Mouse (Mus musculus): ENCODE data around the gene Olfr355. TPM values are rescaled to one million over a fixed set of nuclear protein-coding genes. Genes with fewer than 3 reads are reported as not detected.

Olfr355 gene
- polyA plus RNA-seq (2014; fragmentation: Illumina TruSeq; extraction: RNeasy Lipid Tissue Mini Kit (QIAGEN cat#74804); ENCODE audit: low read depth, low replicate concordance) = not detected

DNA sequence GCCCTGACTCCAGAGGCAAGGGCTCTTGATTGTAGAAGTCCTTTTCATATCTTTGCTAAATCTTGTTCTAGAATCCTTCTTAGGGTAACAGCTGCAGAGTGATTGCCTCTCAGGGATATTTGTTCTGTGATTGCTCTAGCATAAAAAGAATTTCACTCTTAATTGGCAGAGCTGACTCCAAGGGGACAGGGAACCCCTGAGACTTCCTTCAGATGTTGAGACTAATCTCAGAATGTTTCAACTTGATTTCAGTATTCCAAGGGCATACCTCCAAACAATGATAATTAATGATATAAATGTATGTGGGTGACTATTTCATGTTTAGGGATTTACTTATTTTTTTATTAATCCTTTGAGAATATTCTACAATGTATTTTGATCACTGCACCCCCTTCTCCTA, at the start of gene Olfr355:
Gene Olfr355 (minus strand): TSS at position 101 of the 400 bp plus-strand sequence.

DNA sequence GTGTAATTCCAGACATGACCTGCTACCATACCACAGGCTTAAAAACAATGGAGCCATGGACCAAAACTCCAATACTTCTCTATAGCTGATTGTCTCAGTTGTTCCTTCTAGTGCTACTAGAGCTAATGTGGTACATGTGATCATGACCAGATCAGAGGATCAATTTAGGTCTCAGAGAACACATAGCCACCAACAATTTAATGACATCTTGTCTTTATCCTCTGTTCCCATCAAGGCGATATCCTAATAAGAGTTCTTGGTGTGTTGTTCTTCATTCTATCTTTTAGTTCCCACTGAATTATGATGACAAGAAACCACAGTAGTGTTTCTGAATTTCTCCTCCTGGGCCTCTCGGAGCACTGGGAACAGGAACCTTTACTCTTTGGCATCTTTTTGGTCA, 8.1 kb upstream of the Olfr355 start, which contains the start of gene Olfr356:
Gene Olfr356 (plus strand): TSS at position 301 of the 400 bp plus-strand sequence.

DNA sequence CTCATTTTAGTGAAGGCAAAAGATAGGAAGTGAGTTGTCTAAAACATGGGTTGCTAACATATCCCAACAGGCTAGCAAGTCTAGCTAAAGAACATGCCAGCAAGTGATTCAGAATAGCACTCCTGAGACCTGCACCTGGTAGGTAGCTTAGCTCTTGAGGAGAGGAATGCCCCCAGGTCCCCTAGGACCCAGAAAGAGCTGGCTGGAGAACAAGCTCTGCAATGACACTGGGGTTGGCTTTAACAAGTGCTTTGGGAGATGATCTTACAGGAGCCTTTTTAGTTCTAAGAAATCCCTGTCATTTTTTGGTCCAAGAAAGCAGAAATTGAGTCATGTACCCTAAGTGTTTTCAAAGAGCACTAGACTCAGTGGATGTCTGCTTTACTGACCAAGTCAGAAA, 23.3 kb downstream of the Olfr355 start, which contains the start of gene Olfr354:
Gene Olfr354 (plus strand): TSS at position 301 of the 400 bp plus-strand sequence.

DNA sequence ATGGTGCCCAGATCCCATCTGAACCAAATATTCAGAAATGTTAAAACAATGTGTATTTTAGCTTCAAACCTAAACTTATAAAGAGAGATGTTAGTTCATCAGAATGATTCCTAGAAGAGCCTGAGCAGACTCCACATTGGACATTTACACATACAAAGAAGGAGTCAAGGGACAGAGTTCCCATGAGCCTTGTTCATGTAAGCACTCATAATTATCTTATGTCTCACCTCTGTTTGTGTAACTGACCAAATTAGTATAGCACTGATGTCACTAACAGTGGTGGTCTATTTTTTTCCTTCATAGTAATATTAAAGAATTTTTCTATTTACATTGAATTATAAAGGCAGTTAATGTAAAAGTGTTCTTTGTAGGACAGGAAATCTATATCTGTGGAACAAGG, 35.9 kb downstream of the Olfr355 start, which contains the start of gene Olfr353:
Gene Olfr353 (minus strand): TSS at position 101 of the 400 bp plus-strand sequence.

Other genes starting within 250 kb of the Olfr355 start
- gene Olfr346, start 243.1 kb downstream of the Olfr355 start, polyA plus RNA-seq (2014; fragmentation: Illumina TruSeq; extraction: RNeasy Lipid Tissue Mini Kit (QIAGEN cat#74804); ENCODE audit: low read depth, low replicate concordance) = not detected
- not detected for gene Olfr347, start 197.0 kb downstream of the Olfr355 start, polyA plus RNA-seq (2014; fragmentation: Illumina TruSeq; extraction: RNeasy Lipid Tissue Mini Kit (QIAGEN cat#74804); ENCODE audit: low read depth, low replicate concordance)
- gene Olfr348, start 144.6 kb downstream of the Olfr355 start, polyA plus RNA-seq (2014; fragmentation: Illumina TruSeq; extraction: RNeasy Lipid Tissue Mini Kit (QIAGEN cat#74804); ENCODE audit: low read depth, low replicate concordance) = not detected
- gene Olfr50, start 138.4 kb downstream of the Olfr355 start, polyA plus RNA-seq (2014; fragmentation: Illumina TruSeq; extraction: RNeasy Lipid Tissue Mini Kit (QIAGEN cat#74804); ENCODE audit: low read depth, low replicate concordance) = not detected
- not detected for gene Olfr3, start 111.9 kb downstream of the Olfr355 start, polyA plus RNA-seq (2014; fragmentation: Illumina TruSeq; extraction: RNeasy Lipid Tissue Mini Kit (QIAGEN cat#74804); ENCODE audit: low read depth, low replicate concordance)
- gene Olfr350, start 82.6 kb downstream of the Olfr355 start, polyA plus RNA-seq (2014; fragmentation: Illumina TruSeq; extraction: RNeasy Lipid Tissue Mini Kit (QIAGEN cat#74804); ENCODE audit: low read depth, low replicate concordance) = not detected
- not detected for gene Olfr351, start 66.2 kb downstream of the Olfr355 start, polyA plus RNA-seq (2014; fragmentation: Illumina TruSeq; extraction: RNeasy Lipid Tissue Mini Kit (QIAGEN cat#74804); ENCODE audit: low read depth, low replicate concordance)
- gene Olfr352, start 60.4 kb downstream of the Olfr355 start, polyA plus RNA-seq (2014; fragmentation: Illumina TruSeq; extraction: RNeasy Lipid Tissue Mini Kit (QIAGEN cat#74804); ENCODE audit: low read depth, low replicate concordance) = not detected
- not detected for gene Olfr353, start 36.0 kb downstream of the Olfr355 start, polyA plus RNA-seq (2014; fragmentation: Illumina TruSeq; extraction: RNeasy Lipid Tissue Mini Kit (QIAGEN cat#74804); ENCODE audit: low read depth, low replicate concordance)
- gene Olfr354, start 23.2 kb downstream of the Olfr355 start, polyA plus RNA-seq (2014; fragmentation: Illumina TruSeq; extraction: RNeasy Lipid Tissue Mini Kit (QIAGEN cat#74804); ENCODE audit: low read depth, low replicate concordance) = not detected
- gene Olfr356, start 8.2 kb upstream of the Olfr355 start, polyA plus RNA-seq (2014; fragmentation: Illumina TruSeq; extraction: RNeasy Lipid Tissue Mini Kit (QIAGEN cat#74804); ENCODE audit: low read depth, low replicate concordance) = not detected
- gene Olfr357, start 64.9 kb upstream of the Olfr355 start, polyA plus RNA-seq (2014; fragmentation: Illumina TruSeq; extraction: RNeasy Lipid Tissue Mini Kit (QIAGEN cat#74804); ENCODE audit: low read depth, low replicate concordance) = not detected
- gene Olfr358, start 80.4 kb upstream of the Olfr355 start, polyA plus RNA-seq (2014; fragmentation: Illumina TruSeq; extraction: RNeasy Lipid Tissue Mini Kit (QIAGEN cat#74804); ENCODE audit: low read depth, low replicate concordance) = not detected
- not detected for gene Olfr360, start 136.8 kb upstream of the Olfr355 start, polyA plus RNA-seq (2014; fragmentation: Illumina TruSeq; extraction: RNeasy Lipid Tissue Mini Kit (QIAGEN cat#74804); ENCODE audit: low read depth, low replicate concordance)
- gene Olfr361, start 160.4 kb upstream of the Olfr355 start, polyA plus RNA-seq (2014; fragmentation: Illumina TruSeq; extraction: RNeasy Lipid Tissue Mini Kit (QIAGEN cat#74804); ENCODE audit: low read depth, low replicate concordance) = not detected
- gene Olfr362, start 189.0 kb upstream of the Olfr355 start, polyA plus RNA-seq (2014; fragmentation: Illumina TruSeq; extraction: RNeasy Lipid Tissue Mini Kit (QIAGEN cat#74804); ENCODE audit: low read depth, low replicate concordance) = not detected
- not detected for gene Olfr364-ps1, start 210.4 kb upstream of the Olfr355 start, polyA plus RNA-seq (2014; fragmentation: Illumina TruSeq; extraction: RNeasy Lipid Tissue Mini Kit (QIAGEN cat#74804); ENCODE audit: low read depth, low replicate concordance)